Mouse (Mus musculus) heart, adult 2 months (tissue): ENCODE results near the gene Slc52a3. TPM values are rescaled to one million over a fixed set of nuclear protein-coding genes. Genes with fewer than 3 reads are reported as not detected.

Experiments used
- DNase-seq, 2 experiments: peaks; one replicate each; pipeline ENCODE4 v3.0.0; 2021
- H3K27ac ChIP-seq: fragments of 200-600 bp; 2 replicates; pipeline ENCODE4 v1.8.1; 2022
- H3K27me3 ChIP-seq: fragments of 200-500 bp; 2 replicates; pipeline ENCODE4 v1.6.1; 2012; ENCODE audit warnings: mild to moderate bottlenecking, low read length, inconsistent platforms, mixed read lengths; ENCODE audit not compliant: control insufficient read depth, insufficient read depth
- H3K36me3 ChIP-seq: fragments of 200-500 bp; 2 replicates; pipeline ENCODE4 v1.6.1; 2012; ENCODE audit warnings: low read length, inconsistent platforms; ENCODE audit not compliant: control insufficient read depth, insufficient read depth
- H3K4me1 ChIP-seq: fragments of 200-500 bp; 2 replicates; pipeline ENCODE4 v1.6.1; 2011; ENCODE audit warnings: low read length; ENCODE audit not compliant: control insufficient read depth, insufficient read depth
- H3K4me3 ChIP-seq: fragments of 200-600 bp; 2 replicates; pipeline ENCODE4 v1.8.1; 2022
- H3K79me2 ChIP-seq: fragments of 200-500 bp; replicated peaks from 2 replicates; pipeline ENCODE4 v1.6.1; 2012; ENCODE audit warnings: mild to moderate bottlenecking, inconsistent platforms, low read length, moderate library complexity, mixed read lengths; ENCODE audit not compliant: control insufficient read depth, insufficient read depth
- H3K9ac ChIP-seq: fragments of 200-500 bp; 2 replicates; pipeline ENCODE4 v1.6.1; 2012; ENCODE audit warnings: low read depth, mild to moderate bottlenecking, control low read depth, inconsistent platforms, low read length, mixed read lengths
- CTCF ChIP-seq: fragments of 200-600 bp; IDR thresholded peaks from 2 replicates; pipeline ENCODE4 v1.8.1; 2022; ENCODE audit warnings: antibody characterized with exemption, mild to moderate bottlenecking, moderate library complexity
- EP300 ChIP-seq: fragments of 200-500 bp; IDR thresholded peaks from 2 replicates; pipeline ENCODE4 v1.6.1; 2011; ENCODE audit warnings: low read depth, low read length, control low read depth; ENCODE audit not compliant: insufficient read depth
- POLR2A ChIP-seq: fragments of 200-500 bp; IDR thresholded peaks from 2 replicates; pipeline ENCODE4 v1.6.1; 2011; ENCODE audit warnings: mild to moderate bottlenecking, low read depth, low read length, control low read depth; ENCODE audit not compliant: insufficient read depth
- WGBS: fragments of 180-500 bp; shearing (Covaris S2); methylation state at CpG from one replicate; pipeline ENCODE4 v1.1.7; 2018; 5-methylcytosine and 5-hydroxymethylcytosine counted together
- intact Hi-C: fragments of 180-260 bp; cut with DNase I; formaldehyde crosslinking; loops from one replicate; pipeline ENCODE4 v1.15.1; 2025
- polyA plus RNA-seq: library from polyadenylated mRNA; depleted of rRNA; stranded (reverse); fragments of >200 nt; gene quantifications from 2 replicates; pipeline ENCODE4 v1.2.3, GENCODE M21; 2012
- total RNA-seq, 2 experiments: library from RNA; stranded (reverse); gene quantifications; 2 replicates each; pipeline ENCODE4 v1.2.3; 2021

Slc52a3 gene
- total and polyA plus RNA-seq, 3 experiments, result 1.8 to 3.4 (median 2.5) TPM

- Histone ChIP-seq H3K27ac (no peak overlapping the region), H3K9ac (no peak overlapping the region), H3K36me3 (no peaks in the 10 kb centered on the region), H3K4me3 (no peak overlapping the region), H3K79me2 (no peaks in the 10 kb centered on the region), H3K27me3 (peaks cover 10% of the 10 kb centered on the region), H3K4me1 (no peaks in the 10 kb centered on the region)
- intact Hi-C loops, result no loop called here
- no peak for DNase-seq
- TF ChIP-seq CTCF (no peak), EP300 (no peak), POLR2A (no peak)
- WGBS, result 8% methylated on average over 25 of the region's 25 CpGs
These were observed 51.0 kb downstream of the Slc52a3 start for GRCm38 (mm10) chr2:152047116-152048002.

GRCm38 (mm10) chr2:152048003-152048980 is 52.0 kb downstream of the Slc52a3 start:
- Histone ChIP-seq H3K79me2 (no peaks in the 10 kb centered on the region), H3K27ac (no peak overlapping the region), H3K27me3 (peaks cover 10% of the 10 kb centered on the region), H3K4me1 (no peaks in the 10 kb centered on the region), H3K36me3 (no peaks in the 10 kb centered on the region), H3K4me3 (peak overlapping the region; percentile 43), H3K9ac (no peak overlapping the region)
- TF ChIP-seq CTCF, result no peak
- no peak for TF ChIP-seq EP300
- no peak for TF ChIP-seq POLR2A
- intact Hi-C loops, result no loop called here
- no peak for DNase-seq
- WGBS, result 1% methylated on average over 82 of the region's 82 CpGs

DNA sequence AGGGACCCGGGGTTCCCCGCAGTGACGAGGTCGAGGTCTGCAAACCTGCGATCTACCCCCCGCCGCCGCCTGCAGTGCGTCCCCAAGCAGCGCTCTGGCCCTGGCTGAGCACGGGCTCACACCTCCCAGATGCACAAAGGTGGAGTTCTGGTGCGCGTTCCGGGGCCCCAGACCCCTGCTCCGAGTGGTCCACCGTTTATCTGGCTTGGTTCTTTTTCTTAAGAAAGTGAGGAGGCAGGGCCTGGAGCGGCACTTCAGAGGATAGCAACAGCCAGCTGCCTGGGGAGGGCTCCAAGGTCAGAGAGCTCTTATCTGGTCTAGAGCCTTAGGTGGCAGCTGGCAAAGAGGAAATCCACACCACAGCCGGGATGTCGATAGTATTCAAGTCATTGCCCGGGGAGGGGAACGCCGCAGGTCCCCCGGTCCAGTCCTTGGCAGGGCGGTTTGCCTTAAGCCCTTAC is 52.7 kb downstream of the Slc52a3 start:
- Histone ChIP-seq H3K36me3 (no peaks in the 10 kb centered on the region), H3K9ac (no peak overlapping the region), H3K27ac (no peak overlapping the region), H3K4me1 (no peaks in the 10 kb centered on the region), H3K79me2 (no peaks in the 10 kb centered on the region), H3K4me3 (peak overlapping the region; percentile 43), H3K27me3 (peaks cover 10% of the 10 kb centered on the region)
- peak in 1 of 2 experiments; percentile 8 for DNase-seq
- intact Hi-C loops, result no loop called here
- under 1% methylated on average over 24 of the region's 24 CpGs for WGBS
- TF ChIP-seq CTCF, result no peak
- no peak for TF ChIP-seq EP300
- TF ChIP-seq POLR2A, result no peak

DNA sequence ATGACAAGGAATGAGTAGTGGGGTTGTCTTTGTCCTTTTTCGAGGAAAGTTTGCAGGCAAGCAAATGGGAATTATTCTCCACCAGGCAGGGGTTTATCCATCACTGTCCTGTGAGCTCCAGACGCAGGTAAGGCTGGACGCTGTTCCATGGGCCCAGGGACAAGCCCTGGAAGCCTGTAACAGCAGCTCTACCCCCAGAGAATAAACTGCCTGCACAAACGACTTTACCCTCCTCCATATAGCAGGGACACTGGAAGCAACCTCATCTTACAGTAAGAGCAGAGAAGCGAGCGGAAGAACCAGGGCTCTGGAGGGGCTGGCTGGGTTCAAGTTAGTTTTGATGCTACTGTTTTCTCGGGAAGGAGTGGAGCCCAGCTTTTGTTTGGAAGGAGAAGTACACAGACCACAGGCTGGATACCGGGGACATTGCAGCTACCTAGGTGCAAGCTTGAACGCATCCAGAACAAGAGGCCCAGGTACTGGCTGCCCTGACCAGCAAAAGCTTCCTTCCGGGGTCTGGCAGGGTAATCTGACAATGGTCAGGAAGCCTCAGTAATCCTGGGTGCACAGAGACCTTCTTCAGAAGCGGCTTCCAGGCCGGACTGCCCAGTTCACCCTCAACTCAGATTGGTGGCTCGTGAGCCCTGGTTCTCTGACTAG is 53.4 kb downstream of the Slc52a3 start:
- Histone ChIP-seq H3K36me3 (no peaks in the 10 kb centered on the region), H3K9ac (no peak overlapping the region), H3K79me2 (no peaks in the 10 kb centered on the region), H3K27ac (no peak overlapping the region), H3K4me3 (no peak overlapping the region), H3K4me1 (no peaks in the 10 kb centered on the region), H3K27me3 (peaks cover 10% of the 10 kb centered on the region)
- TF ChIP-seq CTCF, result no peak
- no peak for TF ChIP-seq POLR2A
- no peak for TF ChIP-seq EP300
- WGBS, result 12% methylated on average over 13 of the region's 13 CpGs
- intact Hi-C loops, result no loop called here
- no peak for DNase-seq

GRCm38 (mm10) chr2:152050316-152050715 is 54.0 kb downstream of the Slc52a3 start:
- H3K4me1 ChIP-seq, result no peaks in the 10 kb centered on the region
- no peak overlapping the region for H3K4me3 ChIP-seq
- H3K36me3 ChIP-seq, result no peaks in the 10 kb centered on the region
- H3K79me2 ChIP-seq, result no peaks in the 10 kb centered on the region
- no peak for DNase-seq
- H3K27me3 ChIP-seq, result peaks cover 10% of the 10 kb centered on the region
- intact Hi-C loops, result no loop called here
- no peak overlapping the region for H3K9ac ChIP-seq
- WGBS, result 17% methylated on average over 7 of the region's 7 CpGs
- H3K27ac ChIP-seq, result no peak overlapping the region
- no peak for TF ChIP-seq POLR2A
- TF ChIP-seq CTCF, result no peak
- TF ChIP-seq EP300, result no peak
